ENCODE assay signal across 24 mouse cellular contexts in the genomic region with DNA sequence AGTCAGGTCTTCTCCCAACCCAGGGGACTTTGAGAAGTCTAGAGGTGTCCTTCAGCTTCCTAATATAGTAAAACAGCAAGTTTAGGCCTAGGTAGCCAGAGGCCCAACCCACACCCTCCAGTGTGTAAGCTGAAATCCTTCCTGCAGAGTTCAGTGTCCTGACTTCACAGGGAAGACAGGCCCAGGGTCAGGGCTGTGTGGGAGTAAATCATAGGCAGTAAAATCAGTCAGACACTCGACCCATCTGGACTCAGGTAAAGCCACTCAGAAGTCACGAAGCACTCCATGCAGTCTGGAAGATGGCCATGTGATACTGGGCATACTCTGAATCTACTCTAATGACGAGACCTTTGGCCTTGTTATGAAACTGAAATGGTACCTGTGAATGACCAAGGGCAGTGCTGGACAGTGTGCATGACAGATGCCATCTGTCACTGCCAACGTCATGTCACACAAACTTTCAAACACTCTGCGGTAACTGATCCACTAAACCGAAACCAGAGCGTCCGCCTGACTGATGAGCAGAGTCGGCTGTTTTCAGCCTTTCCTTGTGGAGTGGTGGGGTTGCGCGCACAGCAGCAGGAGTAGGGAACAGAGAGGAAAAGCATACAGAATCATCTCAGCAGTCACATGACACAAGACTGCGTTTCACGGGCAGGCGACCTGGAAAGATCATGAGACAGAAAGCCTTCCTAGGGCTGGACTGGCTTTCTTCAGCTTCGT. TPM values are rescaled to one million over a fixed set of nuclear protein-coding genes. Genes with fewer than 3 reads are reported as not detected.
DNase-seq lines count a peak whose midpoint lies in the region; ATAC-seq and TF ChIP-seq lines count a peak whose summit lies in the region.
"Had no signal": no experiment of that assay in that cellular context is flagged by ENCODE, and none has a peak within 500 bp of the region (broad histone marks: within the 10 kb centered on the region; RNA-seq: fewer than 3 reads in every experiment).

No protein-coding gene starts in this region.

- 0 out of 2 replicates have a peak overlapping the region, but pooled peaks have one; percentile 26 for H3K4me3 ChIP-seq in kidney, adult 2 months (ENCODE audit: insufficient read depth, low read depth, low read length)
- H3K4me3 ChIP-seq in midbrain, embryonic 11.5 days (ENCODE audit: low read depth, low read length) = no peak overlapping the region
- no peak overlapping the region for H3K4me3 ChIP-seq in midbrain, embryonic 13.5 days (replicated peaks)
- H3K4me3 ChIP-seq: heart, embryonic 10.5 days; left cerebral cortex, adult 2 months; liver, embryonic 15.5 days had no signal

- H3K4me1 ChIP-seq in kidney, adult 2 months (ENCODE audit: control insufficient read depth, insufficient read depth, low read length) = peaks cover 6% of the 10 kb centered on the region; the same call in 1 of the 2 replicates
- H3K4me1 ChIP-seq in midbrain, embryonic 11.5 days (ENCODE audit: control insufficient read depth, insufficient read depth, low read length) = no peaks in the 10 kb centered on the region
- H3K4me1 ChIP-seq in midbrain, embryonic 13.5 days (replicated peaks) = no peaks in the 10 kb centered on the region

- WGBS in kidney, adult 2 months = 53% methylated on average over 15 of the region's 15 CpGs
- WGBS in midbrain, embryonic 11.5 days = 94% methylated on average over 15 of the region's 15 CpGs
- 94% methylated on average over 15 of the region's 15 CpGs for WGBS in midbrain, embryonic 13.5 days

- no peaks in the 10 kb centered on the region for H3K9me3 ChIP-seq in midbrain, embryonic 11.5 days (ENCODE audit: control insufficient read depth, low read length)
- no peaks in the 10 kb centered on the region for H3K9me3 ChIP-seq in midbrain, embryonic 13.5 days
- H3K9me3 ChIP-seq: G1E; heart, embryonic 10.5 days; liver, embryonic 15.5 days had no signal

- TF ChIP-seq POLR2A in kidney, adult 2 months (IDR thresholded peaks at IDR 0.05; ENCODE audit: low read depth, low read length) = no peak

- H3K4me2 ChIP-seq in midbrain, embryonic 11.5 days = no peak overlapping the region
- no peak overlapping the region for H3K4me2 ChIP-seq in midbrain, embryonic 13.5 days (replicated peaks)
- H3K4me2 ChIP-seq: hindbrain, embryonic 14.5 days; liver, embryonic 15.5 days had no signal

- H3K27ac ChIP-seq in kidney, adult 2 months (ENCODE audit: insufficient read depth, low read depth, low read length) = no peak overlapping the region
- H3K27ac ChIP-seq in midbrain, embryonic 11.5 days (ENCODE audit: low read depth, low read length) = no peak overlapping the region
- no peak overlapping the region for H3K27ac ChIP-seq in midbrain, embryonic 13.5 days
- H3K27ac ChIP-seq: heart, embryonic 10.5 days; hindbrain, embryonic 14.5 days; left cerebral cortex, adult 2 months; liver, embryonic 15.5 days had no signal

- no peaks in the 10 kb centered on the region for H3K27me3 ChIP-seq in kidney, adult 2 months (replicated peaks; ENCODE audit: control insufficient read depth, insufficient read depth, low read length)
- H3K27me3 ChIP-seq in midbrain, embryonic 11.5 days (ENCODE audit: control insufficient read depth, insufficient read depth, low read length) = no peaks in the 10 kb centered on the region
- no peaks in the 10 kb centered on the region for H3K27me3 ChIP-seq in midbrain, embryonic 13.5 days
- H3K27me3 ChIP-seq: CH12.LX; liver, embryonic 15.5 days; Patski had no signal

- no peak for TF ChIP-seq CTCF in kidney, adult 2 months (conservative IDR thresholded peaks at IDR 0.05; ENCODE audit: insufficient read depth, insufficient read length, low read depth, low read length)

- no peak for ATAC-seq in midbrain, embryonic 11.5 days (ENCODE audit: low FRiP score)
- no peak for ATAC-seq in midbrain, embryonic 13.5 days
- 0 out of 2 replicates have a peak, but pooled peaks have one; percentile 13 for ATAC-seq in monocyte, adult 5-6 weeks (replicated peaks; ENCODE audit: insufficient number of reproducible peaks, low FRiP score, low TSS enrichment, poor library complexity, severe bottlenecking)
- ATAC-seq: forebrain, embryonic 14.5 days; inflammation-experienced regulatory T-cells, adult 6 months; midbrain, embryonic 16.5 days; Patski had no signal

- no peak overlapping the region for H3K9ac ChIP-seq in midbrain, embryonic 11.5 days (ENCODE audit: low read length)
- H3K9ac ChIP-seq in midbrain, embryonic 13.5 days (replicated peaks) = no peak overlapping the region
- H3K9ac ChIP-seq: hindbrain, embryonic 14.5 days; liver, embryonic 15.5 days had no signal

- no peaks in the 10 kb centered on the region; the same call in 1 of the 2 replicates for H3K36me3 ChIP-seq in kidney, adult 2 months (ENCODE audit: control insufficient read depth, insufficient read depth, low read length)
- peaks cover 14% of the 10 kb centered on the region; the same call in 1 of the 2 replicates for H3K36me3 ChIP-seq in midbrain, embryonic 11.5 days (ENCODE audit: control insufficient read depth, insufficient read depth, low read length)
- peaks cover 63% of the 10 kb centered on the region for H3K36me3 ChIP-seq in midbrain, embryonic 13.5 days

- DNase-seq in kidney, adult 2 months = peak; percentile 40
- DNase-seq in kidney, postnatal 10 days = no peak
- peak; percentile 39 for DNase-seq in midbrain, embryonic 11.5 days (ENCODE audit: low spot score, missing footprints)
- DNase-seq in adrenal gland, postnatal 25 days = no peak
- no peak for DNase-seq in right cerebral cortex, postnatal 25 days
- DNase-seq: adrenal gland, adult 2 months; B cell, adult 2 months; heart, postnatal 4 days; layer of hippocampus, adult 9-11 months; lung, postnatal 4 days; right cerebral cortex, adult 18-20 months; thymus, postnatal 14 days had no signal

RNA-seq across cellular contexts. Expression of a gene that starts 39.5 kb away (rescaled TPM):
- polyA plus RNA-seq in kidney, adult 2 months (2012; rRNA removed) = 38.6 and 42.0 TPM in 2 replicates
- polyA plus RNA-seq in midbrain, embryonic 11.5 days (2014; fragmentation: Nextera tagmentation; extraction: Ambion mirVana) = 141 and 144 TPM in 2 replicates
- 135 and 147 TPM in 2 replicates for polyA plus RNA-seq in midbrain, embryonic 13.5 days (2015; fragmentation: Nextera tagmentation; extraction: Ambion mirVana)
- total RNA-seq in monocyte, adult 5-6 weeks (2017) = not detected in 3 replicates
- 23.9 and 27.4 TPM in 2 replicates for total RNA-seq in adrenal gland, postnatal 25 days (2021)

Comparison
In these comparisons a context has a peak if more than half of its experiments do, and no peak if none do; other contexts are left out.
1. DNase-seq: peak in kidney, adult 2 months (single experiment) and midbrain, embryonic 11.5 days (single experiment); none in kidney, postnatal 10 days (single experiment), adrenal gland, postnatal 25 days (single experiment) and right cerebral cortex, postnatal 25 days (single experiment).